Mouse (Mus musculus) adrenal gland, adult (tissue): ENCODE measurements around the gene Capg.

ENCODE experiments used
- DNase-seq, 2 experiments: peaks; one replicate each; pipeline ENCODE4 v3.0.0; 2022 to 2023; ENCODE audit warnings: low spot score in 1 of 2; ENCODE audit not compliant: inconsistent age in 2 of 2

The Capg gene

DNA sequence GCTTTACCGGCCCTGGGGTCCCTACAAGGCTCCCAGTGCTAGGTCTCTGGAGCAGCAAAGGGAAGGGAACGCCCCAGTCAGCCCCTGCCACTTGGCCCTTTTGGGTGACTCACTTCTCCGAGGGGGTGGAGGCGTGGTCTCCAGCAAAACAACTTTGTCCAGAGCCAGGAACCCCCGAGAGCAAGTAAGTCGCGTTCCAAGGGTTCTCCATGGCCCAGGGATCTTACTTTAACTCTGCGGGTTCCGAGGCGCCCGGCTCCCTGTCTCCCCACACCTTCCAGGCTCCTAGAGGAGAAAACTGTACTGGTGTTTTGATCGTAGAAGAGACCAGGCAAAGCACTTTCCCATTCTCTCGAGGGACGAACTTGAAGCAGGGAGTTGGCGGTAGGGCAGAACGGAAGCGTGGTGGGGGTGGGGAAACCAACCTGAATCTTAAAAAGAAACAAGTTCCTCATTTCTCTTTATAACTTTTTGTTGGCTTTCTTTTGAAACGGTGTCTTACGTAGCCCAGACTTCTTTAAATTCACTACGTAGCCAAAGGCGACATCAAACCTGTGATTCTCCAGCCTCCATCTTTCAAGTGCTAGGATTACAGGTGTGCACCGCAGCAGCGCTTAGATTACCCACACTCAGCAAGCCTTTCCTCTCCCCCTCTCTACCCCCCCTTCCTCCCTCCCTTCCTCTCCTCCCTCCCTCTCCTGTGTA, at the start of gene Capg:
Gene Capg, plus strand, starts transcription at position 109 of the 705 bp plus-strand sequence.
- peak; percentile 84 to 93 for DNase-seq

DNA sequence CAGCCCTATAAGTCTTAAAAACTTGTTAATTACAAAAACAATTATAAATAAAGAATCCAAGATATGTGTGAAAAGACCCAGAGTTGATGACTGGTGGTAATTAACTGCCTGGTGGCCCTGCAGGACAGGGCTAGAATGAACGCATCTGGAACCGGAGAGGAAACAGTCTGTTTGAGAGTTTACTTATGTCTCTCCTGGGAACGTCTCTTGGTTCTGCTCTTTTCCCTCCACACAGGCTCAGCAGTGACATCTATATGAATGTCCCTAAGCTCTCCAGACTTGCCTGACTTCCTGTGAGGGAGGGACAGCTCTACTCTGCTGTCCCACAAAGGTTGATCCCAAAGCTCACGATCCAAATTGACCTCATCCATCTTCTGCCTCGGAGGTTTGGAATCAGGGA, 45.2 kb upstream of the Capg start:
- no peak for DNase-seq

DNA sequence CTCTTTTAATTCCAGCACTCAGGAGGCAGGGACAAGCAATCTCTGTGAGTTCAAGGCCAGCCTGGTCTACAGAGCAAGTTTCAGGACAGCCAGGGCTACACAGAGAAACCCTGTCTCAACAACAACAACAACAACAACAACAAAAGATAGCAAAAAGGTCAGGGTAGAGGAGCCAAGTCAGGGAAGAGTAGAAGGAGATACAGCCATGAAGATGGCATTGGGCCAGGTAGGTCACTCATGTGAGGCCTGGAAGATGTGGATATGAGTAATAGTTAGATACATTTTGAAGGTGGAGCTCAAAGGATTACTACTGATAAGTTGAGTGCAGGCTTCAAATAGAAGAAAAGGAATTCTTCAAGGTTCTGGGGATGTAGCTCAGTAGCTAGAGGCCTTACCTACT, 40.9 kb upstream of the Capg start:
- peak in 1 of 2 experiments; percentile 54 for DNase-seq

DNA sequence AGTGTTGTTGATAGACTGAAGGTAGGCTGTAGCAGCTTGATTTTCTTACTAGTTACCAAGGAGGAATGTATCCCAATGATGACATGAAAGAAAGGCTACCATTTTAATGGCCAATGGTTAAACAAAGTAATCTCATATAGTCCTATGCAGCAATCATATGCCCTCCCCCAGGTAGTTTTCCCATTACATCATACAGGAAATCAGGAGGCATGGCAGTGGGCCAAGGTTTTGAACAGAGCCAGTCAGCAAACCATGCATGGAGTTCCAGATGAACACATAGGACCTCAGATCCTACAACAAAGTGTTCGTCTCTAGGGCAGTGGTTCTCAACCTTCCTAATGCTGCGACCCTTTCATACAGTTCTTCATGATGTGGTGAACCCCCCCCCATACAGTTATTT, 40.3 kb upstream of the Capg start:
- peak; percentile 70 to 86 for DNase-seq

DNA sequence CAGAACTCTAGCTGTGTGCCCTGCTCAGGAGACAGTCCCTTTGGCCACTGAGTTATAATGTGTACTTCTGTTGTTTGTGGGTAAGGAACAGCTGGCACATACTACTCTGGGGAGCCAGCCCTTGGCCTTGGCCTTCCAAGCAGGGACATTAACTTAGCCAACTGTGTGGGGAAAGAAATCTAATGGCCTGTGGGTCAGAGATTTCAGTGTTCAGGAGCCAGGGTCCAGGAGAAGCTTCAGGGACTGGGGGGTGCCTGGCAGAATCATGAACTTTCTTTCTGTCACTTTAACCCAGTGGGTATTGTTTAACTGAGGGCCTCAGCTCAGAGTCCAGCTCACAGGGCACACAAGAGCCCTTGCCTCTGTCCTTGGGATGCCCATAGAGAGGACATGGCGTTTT, 38.1 kb upstream of the Capg start:
- peak; percentile 40 to 69 for DNase-seq

DNA sequence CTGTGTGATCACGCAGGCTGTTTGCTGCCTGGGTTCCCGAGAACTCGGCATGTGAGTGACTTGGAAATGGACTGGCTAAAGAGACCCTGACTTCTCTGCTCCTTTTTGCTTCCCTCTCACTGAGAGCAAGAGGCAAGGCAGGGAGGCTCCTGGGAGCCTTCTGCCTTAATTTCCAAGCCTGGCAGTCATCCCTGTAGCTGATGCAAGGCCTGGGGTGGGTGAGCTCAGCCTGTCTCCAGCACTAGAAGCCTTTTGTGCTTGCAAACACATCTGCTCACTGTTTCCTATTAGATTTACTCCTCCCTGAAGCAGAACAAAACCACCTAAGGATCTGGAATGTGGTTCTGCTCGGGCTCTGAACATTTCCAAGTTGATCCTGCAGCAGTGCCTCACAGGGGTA, 35.6 kb upstream of the Capg start:
- DNase-seq = peak in 1 of 2 experiments; percentile 66

DNA sequence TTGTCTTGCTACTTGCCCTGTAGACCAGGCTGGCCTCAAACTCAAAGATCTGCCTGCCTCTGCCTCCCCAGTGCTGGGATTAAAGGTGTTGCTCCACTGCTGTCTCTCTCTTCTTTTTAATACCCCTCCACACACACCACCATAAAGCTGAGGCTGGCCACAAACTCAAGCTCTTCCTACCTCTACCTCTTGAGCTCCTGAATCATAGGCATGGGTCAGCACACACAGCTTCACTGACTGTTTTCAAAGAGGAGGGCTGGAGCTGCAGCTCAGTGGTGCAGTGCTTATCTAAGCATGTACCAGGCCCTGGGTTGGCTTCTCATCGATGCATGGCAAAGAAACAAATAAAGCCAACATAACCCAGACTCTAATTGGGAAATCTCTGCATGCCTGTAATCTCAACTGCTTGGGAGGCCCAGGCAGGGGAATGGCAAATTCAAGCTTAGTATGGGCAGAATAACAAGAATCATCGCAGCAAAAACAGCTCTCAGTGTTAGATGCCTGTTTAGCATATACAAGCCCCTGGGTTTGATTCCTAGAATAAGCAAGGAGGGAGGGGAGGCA, 34.2 kb upstream of the Capg start:
- no peak for DNase-seq

DNA sequence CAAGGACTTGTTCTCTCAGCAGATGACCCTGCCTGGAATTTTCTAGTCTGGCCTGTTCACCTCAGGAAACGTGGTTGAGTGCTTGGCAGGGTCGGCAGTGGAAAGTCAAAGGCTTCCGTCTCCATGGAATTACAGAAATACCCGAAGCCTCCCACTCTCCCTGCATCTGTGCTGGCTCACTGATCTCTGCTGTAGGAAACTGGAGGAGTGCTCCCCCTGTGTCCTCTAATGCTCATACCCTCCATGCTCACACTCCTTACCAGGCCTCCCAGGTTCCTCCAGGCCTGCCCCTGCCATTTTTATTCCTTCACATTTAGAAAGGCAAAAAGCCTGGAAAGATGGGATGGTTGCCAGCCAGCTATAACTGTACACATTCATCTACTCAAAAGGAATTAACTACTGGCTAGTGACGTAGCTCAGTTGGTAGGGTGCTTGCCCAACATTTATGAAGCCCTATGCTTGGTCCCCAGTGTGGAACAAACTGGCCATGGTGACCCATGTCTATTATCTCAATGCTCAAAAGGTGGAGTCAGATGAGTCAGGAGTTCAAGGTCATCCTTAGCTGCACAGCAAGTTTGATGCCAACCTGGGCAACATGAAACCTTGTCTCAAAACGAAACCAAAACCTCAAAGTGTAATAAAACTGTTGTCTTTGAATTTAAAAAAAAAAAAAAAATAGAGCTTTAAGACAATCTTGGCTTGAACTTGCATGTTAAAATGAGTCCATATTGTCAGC, 33.3 kb upstream of the Capg start:
- DNase-seq = peak; percentile 50 to 76

DNA sequence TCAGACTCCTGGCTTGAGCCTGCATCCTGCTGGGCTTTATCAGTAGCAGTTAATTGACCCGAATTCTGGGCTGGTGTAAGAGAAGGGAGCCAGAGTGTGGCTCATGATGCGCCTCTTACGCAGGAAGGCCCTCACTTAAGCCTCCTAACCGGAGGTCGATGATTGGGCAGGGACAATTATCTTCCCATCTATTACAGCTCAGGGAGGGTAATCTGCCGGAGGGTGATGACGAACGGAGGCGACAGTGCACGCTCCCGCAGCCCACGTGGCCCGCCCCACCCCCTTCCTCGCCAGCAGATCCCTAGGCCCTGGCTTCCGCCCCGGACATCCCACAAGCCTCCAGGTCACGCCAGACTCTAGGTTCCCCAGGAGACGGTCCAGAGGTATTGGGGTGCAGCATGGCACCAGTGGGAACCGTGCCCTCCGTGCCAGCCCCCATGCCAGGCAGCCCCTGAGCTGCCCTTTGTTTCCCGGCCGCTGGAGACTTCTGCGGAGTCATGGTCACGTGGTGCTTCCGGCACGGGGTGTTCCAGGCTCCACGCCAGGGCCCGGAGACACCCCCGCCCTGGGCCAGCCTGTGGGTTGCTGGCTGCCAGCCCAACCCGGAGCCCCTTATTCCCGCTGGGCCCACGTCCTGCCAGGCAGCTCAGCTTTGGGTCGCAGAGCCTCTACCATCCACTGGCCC, 31.7 kb upstream of the Capg start:
- peak; percentile 94 to 98 for DNase-seq

DNA sequence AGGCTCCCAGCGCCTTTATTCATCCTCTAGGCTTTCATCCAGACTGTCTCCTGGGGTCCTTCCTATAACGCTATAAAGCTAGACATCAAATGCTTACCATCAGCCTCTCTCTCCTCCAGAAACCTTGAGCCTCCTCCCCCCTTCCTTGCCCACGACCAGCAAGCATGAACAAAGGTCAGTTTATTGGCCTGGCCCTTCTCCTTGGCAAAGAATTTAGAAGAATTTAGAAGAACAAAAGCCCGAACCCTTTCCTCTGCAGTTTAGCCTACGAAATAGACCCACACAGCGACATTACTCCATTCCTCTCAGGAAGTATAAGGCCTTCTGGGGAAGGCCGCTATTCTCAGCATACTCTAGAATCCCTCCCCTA, 31.1 kb upstream of the Capg start:
- DNase-seq = no peak

DNA sequence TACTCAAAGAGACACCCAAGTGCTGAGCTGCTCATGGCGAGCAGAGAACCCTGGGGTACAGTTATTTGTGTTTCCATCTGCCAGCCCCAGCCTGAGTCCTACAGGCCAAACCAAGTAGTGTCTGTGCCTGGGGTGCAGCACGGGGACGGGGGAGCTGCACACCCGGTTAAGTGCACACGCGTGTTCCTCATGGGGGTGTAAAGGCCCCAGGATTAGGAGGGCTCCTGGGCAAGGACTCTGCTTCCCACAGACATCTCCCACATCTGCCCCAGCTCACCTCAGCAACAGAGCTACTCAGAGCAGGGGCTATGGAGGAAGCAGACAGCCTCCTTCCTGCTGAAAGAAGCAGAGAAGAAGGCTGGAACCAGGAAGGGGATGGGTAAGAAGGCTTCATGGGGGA, 28.5 kb upstream of the Capg start:
- DNase-seq = no peak

DNA sequence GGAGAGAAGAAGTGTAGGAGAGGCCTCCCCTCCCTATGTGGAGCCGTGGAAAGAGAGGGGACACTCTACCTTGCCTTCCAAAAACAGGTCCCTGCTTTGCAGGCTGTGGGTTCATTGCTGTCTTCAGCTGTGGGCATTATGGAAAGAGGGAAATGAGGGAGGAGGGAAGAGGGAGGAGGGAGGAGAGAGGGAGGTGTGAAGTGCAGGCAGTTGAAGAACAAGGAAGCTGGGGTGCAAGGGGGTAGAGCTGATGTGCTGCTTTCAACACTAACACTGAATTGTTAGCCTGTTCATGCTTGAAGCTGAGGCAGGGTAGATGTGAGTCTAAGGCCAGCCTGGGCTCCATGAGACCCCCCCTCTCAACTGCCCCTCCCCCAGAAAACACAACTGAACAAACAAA, 25.3 kb upstream of the Capg start:
- DNase-seq = no peak

DNA sequence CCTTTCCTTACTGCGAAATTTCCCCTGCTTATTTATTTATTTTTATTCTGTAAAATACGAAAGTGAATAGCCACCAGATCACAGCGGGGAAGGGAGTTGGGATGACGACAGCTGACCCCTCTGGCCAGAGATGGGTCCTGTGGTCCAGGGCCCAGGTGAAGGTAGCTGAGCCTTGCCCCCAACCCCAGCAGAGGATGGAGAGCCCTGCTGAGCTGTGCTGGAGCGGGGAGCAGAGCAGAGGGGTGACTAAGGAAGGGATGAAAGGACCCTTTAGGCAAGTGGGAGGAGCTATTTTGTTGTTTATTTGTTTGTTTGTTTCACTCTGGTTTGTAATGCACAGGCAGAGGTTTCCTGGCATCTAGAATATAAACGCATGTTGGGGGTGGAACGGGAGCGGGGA, 24.9 kb upstream of the Capg start:
- DNase-seq = no peak

DNA sequence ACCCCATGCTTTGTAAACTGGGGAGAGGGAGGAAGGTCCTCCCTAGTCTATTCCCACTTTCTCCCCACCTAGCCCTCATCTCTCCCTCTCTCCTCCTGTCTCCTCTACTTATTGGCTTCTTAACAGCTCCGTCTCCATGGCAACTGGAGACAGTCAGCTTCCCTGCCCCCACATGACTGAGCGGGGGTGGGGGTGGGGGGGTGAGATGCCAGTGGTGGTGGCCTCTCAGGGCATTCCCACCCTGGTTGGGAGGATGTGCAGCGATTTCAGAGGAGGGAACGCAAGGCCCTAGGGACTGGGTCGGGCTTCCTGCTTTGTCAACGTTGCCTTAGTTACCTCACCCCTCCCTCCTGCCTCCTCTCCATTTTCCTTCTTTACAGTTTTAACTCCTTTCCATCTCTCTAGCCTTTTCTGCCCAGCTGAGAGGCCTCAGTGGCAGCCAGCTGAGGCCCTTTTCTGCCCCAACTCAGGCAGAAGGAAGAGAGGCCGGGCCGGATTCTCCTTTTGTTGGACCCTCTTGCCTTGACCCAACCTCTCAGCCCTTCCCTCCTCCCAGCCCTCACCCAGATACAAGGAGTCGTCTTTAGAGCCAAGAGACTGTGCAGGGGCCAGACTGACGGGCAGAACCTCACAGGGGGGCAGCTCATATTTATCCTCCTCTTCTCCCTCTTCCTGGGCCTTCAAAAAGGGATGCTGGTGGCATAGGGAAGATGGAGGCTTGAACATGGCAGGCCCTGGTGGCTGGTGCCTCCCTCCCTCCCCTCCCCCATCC, 24.1 kb upstream of the Capg start:
- DNase-seq = no peak

DNA sequence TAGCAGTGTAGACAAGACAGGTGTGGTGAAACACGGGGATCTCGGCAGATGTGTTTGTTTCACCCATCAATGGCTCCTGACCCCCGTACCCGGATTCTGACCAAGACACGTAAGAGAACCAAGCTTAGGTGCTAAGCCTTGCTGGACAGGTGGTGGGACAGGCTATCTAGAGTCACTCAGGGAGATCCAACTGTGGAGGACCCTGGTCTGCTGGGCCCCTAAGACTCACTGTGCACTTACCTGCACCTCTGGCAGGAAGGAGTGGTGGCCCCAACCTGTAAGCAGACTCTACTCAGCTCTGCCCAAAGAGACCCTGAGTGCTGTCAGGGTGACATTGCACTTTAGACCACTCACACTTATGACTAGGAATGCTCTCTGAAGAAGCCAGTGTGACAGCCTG, 23.3 kb upstream of the Capg start:
- no peak for DNase-seq

DNA sequence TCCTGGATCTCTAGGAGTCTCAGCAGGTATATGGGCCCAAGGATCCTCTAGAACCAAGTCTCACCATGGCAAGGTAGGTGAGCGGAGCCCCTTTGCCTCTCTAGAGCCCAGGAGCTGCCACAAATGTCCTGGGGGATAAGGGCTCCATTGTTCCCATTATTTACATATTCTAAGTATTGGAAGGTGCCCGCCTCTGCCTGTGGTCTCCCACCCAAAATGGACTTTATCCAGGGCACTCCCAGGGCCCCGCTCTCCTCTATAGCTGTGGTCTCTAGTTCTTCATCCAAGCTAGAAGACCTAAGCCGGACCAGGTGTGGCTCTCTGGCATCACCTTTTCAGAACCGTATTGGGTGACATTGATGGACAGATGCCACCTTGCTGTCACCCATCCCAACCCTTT, 22.6 kb upstream of the Capg start, which contains the start of gene Sh2d6:
Gene Sh2d6, minus strand, starts transcription at position 101 of the 400 bp plus-strand sequence.
- no peak for DNase-seq

DNA sequence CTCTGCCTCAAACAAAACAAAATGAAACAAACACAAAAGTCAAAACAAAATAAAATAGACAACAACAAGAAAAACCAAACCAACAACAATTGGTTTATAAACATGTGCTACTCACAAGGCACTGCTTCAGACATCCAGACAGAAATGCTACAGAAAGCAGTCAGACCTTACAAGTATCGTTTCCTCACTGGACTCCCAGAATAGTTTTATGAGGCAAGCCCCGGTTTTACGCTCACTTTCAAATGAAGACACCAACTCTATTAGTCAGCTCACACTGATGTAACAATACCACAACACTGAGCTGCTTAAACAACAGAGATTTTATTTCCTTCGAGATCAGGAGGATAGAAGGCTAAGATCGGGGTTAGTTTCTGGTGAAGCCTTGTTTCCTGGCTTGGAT, 21.9 kb upstream of the Capg start:
- DNase-seq = no peak

DNA sequence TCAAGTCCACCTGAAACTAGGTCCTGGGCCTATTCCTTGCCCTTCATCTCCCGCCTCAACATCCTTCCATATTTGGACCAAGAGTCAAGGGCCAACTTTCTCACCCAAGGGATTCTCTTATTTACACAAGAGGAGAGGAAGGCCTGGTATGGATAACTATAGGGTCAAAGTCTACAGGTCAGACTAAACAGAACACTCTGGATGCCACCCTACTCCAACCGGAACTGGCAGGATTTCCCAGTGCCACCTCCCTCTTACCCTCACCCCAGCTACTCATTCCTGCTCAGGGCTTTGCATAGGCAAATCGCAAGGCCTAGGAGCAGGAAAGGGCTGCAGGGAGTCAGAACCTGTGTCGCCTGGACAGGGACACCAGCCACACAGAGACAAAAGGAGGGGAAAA, 21.0 kb upstream of the Capg start:
- no peak for DNase-seq

DNA sequence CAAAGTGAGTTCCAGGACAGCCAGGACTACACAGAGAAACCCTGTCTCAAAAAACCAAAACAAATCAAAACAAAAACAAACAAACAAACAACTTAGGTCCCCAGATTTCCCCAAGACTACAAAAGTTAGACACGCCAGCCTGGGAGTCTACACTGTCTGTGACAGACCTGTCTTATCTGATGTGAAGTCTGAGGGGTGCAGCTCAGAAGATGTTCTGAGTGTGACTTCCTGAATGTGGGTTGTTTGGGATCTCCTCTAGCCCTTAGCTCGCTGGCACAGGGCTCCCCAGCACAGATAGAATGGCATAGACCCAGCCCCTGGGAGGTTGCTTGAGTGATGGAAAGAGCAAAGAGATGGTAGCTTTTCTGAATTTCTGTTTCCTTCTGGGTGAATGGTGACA, 20.0 kb upstream of the Capg start:
- DNase-seq = no peak

DNA sequence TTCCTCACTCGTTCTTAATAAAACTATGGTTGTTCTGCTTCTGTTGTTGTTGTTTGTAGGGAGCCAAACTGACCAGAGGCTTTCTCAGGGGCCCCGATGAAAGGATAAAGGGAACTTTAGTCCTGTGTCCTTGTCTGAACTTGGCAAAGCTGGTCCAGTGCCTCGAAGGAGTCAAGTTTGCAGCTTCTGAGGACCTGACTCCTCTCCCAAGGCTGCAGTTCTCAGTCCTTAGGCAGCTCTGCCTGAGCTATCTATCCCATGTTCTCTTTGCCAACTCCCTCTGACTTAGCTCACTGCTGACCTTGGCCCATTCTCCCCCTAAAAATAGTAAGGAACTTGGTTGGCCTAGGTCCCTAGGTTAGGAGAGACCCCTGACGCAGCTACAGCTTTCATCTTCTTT, 17.1 kb upstream of the Capg start:
- DNase-seq = peak; percentile 32 to 72
